ENCODE assay signal across 24 mouse cellular contexts in the genomic region with DNA sequence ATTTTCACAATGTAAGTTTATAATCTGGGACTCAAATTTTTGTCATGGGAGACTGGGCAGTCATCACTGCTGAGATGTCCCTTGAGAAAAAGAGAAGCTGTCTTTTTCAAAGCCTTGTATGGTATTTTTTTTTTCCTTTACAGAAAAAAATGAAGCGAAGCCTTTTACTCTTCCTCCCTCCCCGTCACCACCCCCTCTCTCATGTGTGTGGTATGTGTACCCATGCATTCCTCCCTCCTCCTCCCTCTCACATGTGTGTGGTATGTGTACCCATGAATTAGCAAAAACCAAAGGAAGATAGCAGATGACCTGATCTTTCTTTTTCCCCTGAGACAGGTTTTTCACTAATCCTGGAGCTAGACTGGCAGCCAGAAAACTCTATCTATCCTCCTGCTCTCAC.
A peak's percentile ranks its signal among the peaks of the same experiment; 100 is the strongest.
DNase-seq lines count a peak whose midpoint lies in the region; ATAC-seq lines count a peak whose summit lies in the region.
"Had no signal": no experiment of that assay in that cellular context is flagged by ENCODE, and none has a peak within 500 bp of the region (broad histone marks: within the 10 kb centered on the region; RNA-seq: fewer than 3 reads in every experiment).

No protein-coding gene starts in this region.

- no peaks in the 10 kb centered on the region for H3K9me3 ChIP-seq in forebrain, embryonic 13.5 days (replicated peaks)
- H3K9me3 ChIP-seq: forebrain, embryonic 10.5 days; heart, embryonic 10.5 days; heart, embryonic 13.5 days; hindbrain, embryonic 12.5 days; hindbrain, embryonic 15.5 days; intestine, embryonic 15.5 days had no signal

- H3K4me1 ChIP-seq in forebrain, embryonic 13.5 days: peaks cover 17% of the 10 kb centered on the region

- peak; percentile 39 to 46 for DNase-seq in spleen, adult 18-20 months
- no peak for DNase-seq in spleen, postnatal 14 days (ENCODE audit: low spot score in 2 of 2)
- DNase-seq in B cell, adult 2 months: peak; percentile 51 to 65
- peak; percentile 14 for DNase-seq in induced T-regulatory cell, adult 2 months (ENCODE audit: low read depth)
- DNase-seq in splenic B cell, adult 2 months (ENCODE audit: low read depth, low spot score): peak; percentile 86
- no peak for DNase-seq in cerebellum, adult 9-10 months
- DNase-seq: adrenal gland, adult 2 months; adrenal gland, postnatal 14 days; cerebellum, adult 11 months; cerebellum, adult 2 months; cerebellum, postnatal 10 days; cerebellum, postnatal 36 days; forebrain, postnatal 0 days; gastrocnemius, postnatal 25 days; heart, adult 2 months; heart, postnatal 14 days had no signal

- no peak overlapping the region for H3K4me3 ChIP-seq in forebrain, embryonic 13.5 days
- H3K4me3 ChIP-seq: forebrain, embryonic 10.5 days; heart, adult 2 months; heart, embryonic 10.5 days; heart, embryonic 13.5 days; hindbrain, embryonic 12.5 days; hindbrain, embryonic 15.5 days; intestine, embryonic 15.5 days had no signal

- no peak for ATAC-seq in forebrain, embryonic 13.5 days
- ATAC-seq: forebrain, embryonic 14.5 days; forebrain, postnatal 0 days; intestine, embryonic 15.5 days had no signal

- no peaks in the 10 kb centered on the region for H3K36me3 ChIP-seq in splenic B cell, adult 2 months (ENCODE audit: control insufficient read depth, insufficient read depth, low read length, poor library complexity, severe bottlenecking)
- H3K36me3 ChIP-seq in forebrain, embryonic 13.5 days (ENCODE audit: poor library complexity, severe bottlenecking): no peaks in the 10 kb centered on the region
- H3K36me3 ChIP-seq: forebrain, embryonic 10.5 days; heart, embryonic 10.5 days; heart, embryonic 13.5 days; hindbrain, embryonic 12.5 days; hindbrain, embryonic 15.5 days; intestine, embryonic 15.5 days had no signal

- no peak overlapping the region for H3K4me2 ChIP-seq in forebrain, embryonic 13.5 days
- H3K4me2 ChIP-seq: heart, embryonic 13.5 days; hindbrain, embryonic 12.5 days; hindbrain, embryonic 15.5 days; intestine, embryonic 15.5 days had no signal

- 88% methylated on average over 2 of the region's 2 CpGs for WGBS in forebrain, embryonic 13.5 days

- H3K27ac ChIP-seq in forebrain, embryonic 13.5 days: no peak overlapping the region
- H3K27ac ChIP-seq: forebrain, embryonic 10.5 days; heart, adult 2 months; heart, embryonic 10.5 days; heart, embryonic 13.5 days; hindbrain, embryonic 12.5 days; hindbrain, embryonic 15.5 days; intestine, embryonic 15.5 days had no signal

- H3K9ac ChIP-seq in forebrain, embryonic 13.5 days: no peak overlapping the region
- H3K9ac ChIP-seq: forebrain, postnatal 0 days; heart, embryonic 13.5 days; hindbrain, embryonic 12.5 days; hindbrain, embryonic 15.5 days; intestine, embryonic 15.5 days had no signal

- no peaks in the 10 kb centered on the region for H3K27me3 ChIP-seq in splenic B cell, adult 2 months (ENCODE audit: control insufficient read depth, insufficient read depth, low read length, poor library complexity, severe bottlenecking)
- H3K27me3 ChIP-seq in forebrain, embryonic 13.5 days: no peaks in the 10 kb centered on the region
- H3K27me3 ChIP-seq: heart, embryonic 13.5 days; hindbrain, embryonic 12.5 days; hindbrain, embryonic 15.5 days; intestine, embryonic 15.5 days had no signal

Comparison
In these comparisons a context has a peak if more than half of its experiments do, and no peak if none do; other contexts are left out.
1. DNase-seq: peak in spleen, adult 18-20 months (2 of 2), B cell, adult 2 months (2 of 2), induced T-regulatory cell, adult 2 months (single experiment) and splenic B cell, adult 2 months (single experiment); none in spleen, postnatal 14 days (0 of 2) and cerebellum, adult 9-10 months (single experiment).